Mouse (Mus musculus): ENCODE measurements around the gene Dgki.

The Dgki gene

GRCm38 (mm10) chr6:36903159-36903794 lies 396.7 kb downstream of the Dgki start:
- peak; percentile 88 for DNase-seq

- DNase-seq = no peak
Observed at GRCm38 (mm10) chr6:36899872-36900271, 400.1 kb downstream of the Dgki start.

GRCm38 (mm10) chr6:36898412-36898811 lies 401.6 kb downstream of the Dgki start:
- DNase-seq = no peak

GRCm38 (mm10) chr6:36897616-36898149 lies 402.3 kb downstream of the Dgki start:
- no peak for DNase-seq

- DNase-seq = no peak
Observed at GRCm38 (mm10) chr6:36896656-36897055, 403.3 kb downstream of the Dgki start.

- DNase-seq = no peak
Observed at GRCm38 (mm10) chr6:36891820-36892219, 408.2 kb downstream of the Dgki start.

- no peak for DNase-seq
Observed at GRCm38 (mm10) chr6:36890776-36891175, 409.2 kb downstream of the Dgki start.

- no peak for DNase-seq
Observed at GRCm38 (mm10) chr6:36890296-36890695, 409.7 kb downstream of the Dgki start.

- DNase-seq = no peak
Observed at GRCm38 (mm10) chr6:36881309-36881708, 418.7 kb downstream of the Dgki start.

GRCm38 (mm10) chr6:36880643-36881263 lies 419.2 kb downstream of the Dgki start:
- peak; percentile 24 for DNase-seq

GRCm38 (mm10) chr6:36877399-36877798 lies 422.6 kb downstream of the Dgki start:
- DNase-seq = no peak

- DNase-seq = no peak
Observed at GRCm38 (mm10) chr6:36876426-36876825, 423.6 kb downstream of the Dgki start.

GRCm38 (mm10) chr6:36875926-36876325 lies 424.1 kb downstream of the Dgki start:
- DNase-seq = peak; percentile 24

GRCm38 (mm10) chr6:36872876-36873275 lies 427.1 kb downstream of the Dgki start:
- no peak for DNase-seq

GRCm38 (mm10) chr6:36868217-36868616 lies 431.8 kb downstream of the Dgki start:
- DNase-seq = no peak

GRCm38 (mm10) chr6:36858258-36859041 lies 441.5 kb downstream of the Dgki start:
- DNase-seq = no peak

GRCm38 (mm10) chr6:36857627-36858257 lies 442.2 kb downstream of the Dgki start:
- DNase-seq = peak; percentile 50

- no peak for DNase-seq
Observed at GRCm38 (mm10) chr6:36850422-36851129, 449.4 kb downstream of the Dgki start.

GRCm38 (mm10) chr6:36845288-36845687 lies 454.7 kb downstream of the Dgki start:
- DNase-seq = no peak

GRCm38 (mm10) chr6:36844258-36844657 lies 455.7 kb downstream of the Dgki start:
- no peak for DNase-seq

GRCm38 (mm10) chr6:36843031-36843488 lies 456.9 kb downstream of the Dgki start:
- DNase-seq = no peak
